Mouse (Mus musculus) CD4-positive, CD25-positive, alpha-beta regulatory T cell, adult 4 months (primary cell): ENCODE measurements at regions not wholly inside any gene's neighbourhood (a gene's known extent, or its start where the extent isn't known, plus 50 kb on each side); places are given as distances from the start of the nearest gene placed in this dataset.

Experiments used
- ATAC-seq: one replicate; pipeline ENCODE4 v1.8.0; 2017

DNA sequence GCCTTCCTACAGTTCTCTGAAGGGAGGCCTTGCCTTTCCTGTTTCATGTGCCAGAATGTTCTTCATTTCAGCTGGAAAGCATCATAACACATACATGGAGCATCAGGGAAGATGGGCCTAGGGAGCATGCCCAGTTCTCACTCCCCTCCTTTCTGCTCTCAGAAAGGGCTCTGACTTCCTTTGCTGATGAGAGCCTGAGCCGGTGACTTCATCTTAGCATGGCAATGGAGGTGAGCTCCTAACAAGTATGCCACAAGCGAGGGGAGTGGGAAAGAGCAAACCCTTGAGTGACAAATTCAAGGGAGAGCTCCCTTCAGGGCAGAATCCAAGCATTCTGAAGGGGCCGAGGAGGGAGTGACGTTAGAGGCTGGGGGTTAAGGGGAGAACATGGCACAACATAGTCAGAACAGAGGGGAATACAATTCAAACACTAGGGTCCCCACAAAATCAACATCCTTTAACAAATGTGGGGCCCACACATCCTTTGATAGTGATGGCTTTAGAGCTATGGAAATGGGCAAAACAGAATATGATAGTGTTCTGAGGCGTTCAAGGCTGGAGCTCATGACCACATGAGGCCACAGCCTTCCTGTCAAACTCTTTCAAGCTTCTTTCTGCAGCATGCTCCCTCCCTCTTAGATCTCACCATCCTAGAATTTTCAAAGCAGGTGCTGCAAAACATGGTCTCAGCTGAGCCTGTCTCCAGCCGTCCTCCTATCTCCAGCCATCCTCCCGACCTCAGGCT lies 437.4 kb upstream of the 3110018I06Rik start:
- ATAC-seq = no peak

DNA sequence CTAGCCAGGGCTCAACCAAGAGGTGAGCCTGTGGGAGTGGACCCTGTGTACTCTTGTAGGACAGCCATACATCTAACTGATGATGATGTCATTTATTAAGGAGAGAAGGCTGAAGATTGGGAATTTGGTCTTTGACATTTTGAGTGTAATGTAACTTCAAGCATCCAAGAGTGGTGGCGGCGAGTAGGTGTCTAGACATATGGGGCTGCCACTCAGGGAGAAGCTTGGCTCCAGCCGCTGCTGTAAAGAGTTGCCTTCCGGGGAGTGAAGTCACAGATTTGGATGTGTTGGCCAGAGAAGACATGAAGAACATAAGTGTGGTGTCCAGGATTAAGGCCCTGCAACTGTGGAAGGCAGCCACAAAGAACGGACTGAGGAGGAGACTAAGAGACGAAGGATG lies 436.3 kb upstream of the 3110018I06Rik start:
- ATAC-seq = no peak

DNA sequence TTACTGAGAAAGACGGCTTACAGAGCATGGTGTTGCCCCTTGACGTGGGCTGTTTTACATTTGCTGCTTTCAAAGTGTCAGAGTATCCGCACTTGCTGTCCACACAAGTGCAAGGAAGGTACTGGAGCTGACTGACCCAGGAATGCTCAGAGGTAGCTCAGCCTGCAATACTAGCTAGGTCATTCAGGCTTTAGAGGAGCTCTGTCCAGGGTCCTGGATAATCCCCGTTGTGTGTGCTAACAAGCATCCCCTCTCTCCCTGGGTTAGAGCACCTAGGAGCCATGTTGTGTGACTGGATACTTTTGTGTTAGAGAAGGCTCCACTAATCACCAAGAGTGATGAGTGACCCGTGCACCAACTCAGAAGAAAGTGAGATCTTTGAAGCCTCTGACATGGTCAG lies 431.9 kb upstream of the 3110018I06Rik start:
- ATAC-seq = no peak

DNA sequence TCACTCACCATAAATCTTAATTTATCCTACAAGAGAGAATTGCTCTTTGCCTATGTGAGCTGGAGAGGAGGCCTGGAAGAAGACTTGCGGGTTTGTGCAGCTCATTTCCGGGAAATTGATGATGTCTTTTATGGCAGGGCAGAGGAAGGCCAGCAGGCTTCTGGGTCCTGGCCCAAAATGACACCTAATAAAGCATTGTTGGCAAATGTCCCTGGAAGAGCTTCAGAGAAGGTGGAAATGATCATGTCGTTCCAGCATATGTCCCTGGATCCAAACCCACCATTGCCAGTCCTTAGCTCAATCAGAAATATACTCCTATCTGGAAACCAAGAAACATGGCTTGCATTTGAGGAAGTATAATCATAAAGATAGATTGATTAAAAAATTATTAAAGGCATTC lies 427.9 kb upstream of the 3110018I06Rik start:
- ATAC-seq = no peak

DNA sequence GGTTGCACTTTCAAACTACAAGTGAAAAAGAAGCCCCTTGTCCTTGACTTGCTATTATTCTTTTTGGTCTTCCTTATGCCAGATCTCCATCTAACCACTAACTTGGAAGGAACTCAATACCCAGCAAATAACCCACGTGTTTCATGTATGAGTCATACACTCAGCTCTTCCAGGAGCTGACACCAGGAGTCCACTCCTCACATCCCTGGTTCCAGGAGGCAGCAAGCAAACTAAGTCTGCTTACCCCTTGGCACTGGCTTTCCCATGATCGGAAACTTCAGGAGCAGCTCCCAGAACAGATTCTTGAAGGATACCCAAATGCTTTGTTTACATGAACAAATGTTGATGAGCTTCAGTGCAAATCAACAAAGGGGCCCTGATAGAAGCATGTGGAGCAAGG lies 421.1 kb upstream of the 3110018I06Rik start:
- no peak for ATAC-seq

DNA sequence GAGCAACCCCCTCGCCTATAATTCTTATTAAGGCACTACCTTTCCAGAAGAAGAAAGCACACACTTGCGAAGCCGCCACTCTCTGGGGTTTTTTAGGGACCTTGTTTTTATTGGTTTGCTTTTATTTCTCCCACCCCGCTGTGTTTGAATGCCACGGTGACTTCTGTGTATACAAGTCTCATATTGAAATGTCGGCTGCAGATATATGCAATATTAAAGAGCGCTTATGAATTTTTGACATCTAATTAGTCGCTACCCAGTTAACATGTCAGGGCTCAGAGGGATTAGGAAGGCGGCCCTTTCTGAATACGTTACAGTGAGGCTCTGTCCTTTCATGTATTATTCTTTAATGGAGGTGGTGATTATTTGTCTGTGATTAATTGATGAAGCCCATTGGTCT lies 405.9 kb upstream of the 3110018I06Rik start:
- ATAC-seq = no peak

DNA sequence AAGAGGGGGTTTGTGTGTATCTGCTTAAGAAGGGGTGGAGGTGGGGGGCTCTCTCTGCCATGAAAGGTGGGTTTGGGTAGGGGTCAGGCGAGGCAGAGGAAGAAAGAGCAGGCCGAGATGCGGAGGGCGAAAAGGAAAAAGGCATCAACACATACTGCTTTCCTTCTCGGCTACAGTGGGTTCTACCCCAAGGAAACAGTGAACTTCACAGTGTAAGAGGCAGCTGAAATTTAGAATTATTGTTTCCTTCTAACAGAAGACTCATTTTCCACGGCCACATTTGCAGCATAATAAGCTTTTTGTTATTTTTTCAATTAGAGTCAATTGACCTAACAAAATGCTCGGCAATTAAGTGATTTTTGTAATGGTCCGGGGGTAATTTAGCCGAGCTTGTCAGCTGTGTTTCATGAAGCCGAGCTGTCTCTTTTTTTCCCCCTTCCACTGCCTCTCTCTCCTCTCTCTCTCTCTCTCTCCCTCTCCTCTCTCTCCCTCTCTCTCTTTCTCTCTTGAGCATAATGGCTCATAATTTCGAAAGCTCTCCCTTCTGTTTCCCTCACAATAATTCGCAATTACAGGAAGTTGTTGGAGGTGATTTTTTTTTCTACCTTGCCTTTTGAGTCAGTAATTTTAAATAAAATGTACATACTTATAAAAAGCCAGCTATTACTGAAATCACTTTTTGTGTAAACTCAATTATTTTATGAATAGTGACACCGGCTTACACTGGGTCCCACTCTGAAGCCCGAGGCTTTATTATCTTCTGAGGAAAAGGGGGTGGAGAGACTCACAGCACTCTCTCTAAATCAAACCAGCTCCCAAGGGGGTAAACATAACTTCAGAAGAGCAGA lies 403.1 kb upstream of the 3110018I06Rik start:
- no peak for ATAC-seq

DNA sequence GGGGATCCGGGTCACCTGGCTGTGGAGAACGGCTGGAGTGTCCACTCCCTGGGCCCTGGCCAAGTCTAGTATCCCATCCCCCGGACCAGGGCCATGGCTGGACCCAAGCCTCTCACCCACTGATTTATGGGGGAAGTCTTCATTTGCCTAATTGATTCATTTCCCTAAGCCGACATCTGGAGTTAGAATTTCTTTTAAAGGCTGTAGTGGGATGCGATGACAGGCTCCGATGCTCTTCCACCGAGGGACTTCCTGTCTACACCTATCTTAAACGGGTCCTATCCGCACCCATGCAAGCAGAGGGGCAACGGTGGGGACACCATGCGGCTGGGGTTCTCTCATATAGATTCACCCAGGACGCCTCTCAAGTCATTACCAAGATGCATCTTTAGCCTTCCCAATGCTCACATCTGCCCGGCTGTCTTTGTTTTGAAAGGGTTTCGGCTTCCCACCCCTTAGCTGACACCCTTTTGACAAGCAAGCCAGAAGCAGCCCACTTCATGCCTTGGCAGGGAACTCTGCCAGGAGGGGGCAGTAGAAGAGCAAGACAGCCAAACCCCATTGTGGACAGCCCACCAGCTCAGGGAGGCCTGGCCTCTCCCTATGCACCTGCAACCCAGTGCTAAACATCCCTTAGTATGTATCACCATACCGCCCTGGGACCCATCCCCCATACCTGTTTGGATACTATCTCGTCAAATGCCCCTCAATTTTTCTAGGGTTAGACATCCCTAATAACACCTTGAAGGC lies 402.4 kb upstream of the 3110018I06Rik start:
- peak; percentile 94 for ATAC-seq

DNA sequence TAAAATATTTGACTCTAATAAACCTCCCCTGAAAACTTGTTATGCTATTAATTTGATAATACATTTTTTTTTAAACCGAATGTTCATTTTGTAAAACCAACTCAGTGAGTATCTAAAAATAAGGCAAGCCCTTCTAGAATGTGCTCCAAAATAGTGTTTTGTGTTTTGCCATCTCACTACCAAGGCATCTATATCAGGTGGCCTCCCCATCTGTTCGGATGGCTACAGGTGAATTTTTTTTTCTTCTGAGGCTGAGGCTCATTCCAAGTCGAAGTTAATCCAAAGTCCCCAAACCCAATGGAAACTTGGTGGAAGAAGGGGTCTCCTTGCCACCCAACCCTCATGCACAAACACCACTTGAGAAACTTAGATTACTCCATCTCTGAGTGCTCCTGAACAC lies 396.3 kb upstream of the 3110018I06Rik start:
- no peak for ATAC-seq

DNA sequence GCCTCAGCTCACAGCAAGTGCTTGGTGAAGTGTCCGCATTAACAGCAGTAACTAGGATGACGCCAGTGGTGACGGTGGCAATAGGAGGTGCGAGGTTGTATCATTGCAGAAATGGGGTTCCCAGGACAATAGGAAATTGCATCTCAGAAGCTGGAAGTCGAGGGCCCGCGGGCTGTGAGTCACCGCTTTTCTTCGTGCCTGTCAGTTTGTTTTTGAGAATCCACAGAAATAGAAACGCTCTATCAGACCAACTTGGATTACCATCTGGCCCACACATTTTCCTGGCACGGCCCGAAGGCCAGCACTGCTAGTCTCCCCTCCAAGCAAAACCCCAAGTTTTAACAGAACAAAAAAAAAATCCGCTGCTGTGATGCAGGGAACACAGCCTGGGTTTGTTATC lies 395.1 kb upstream of the 3110018I06Rik start:
- ATAC-seq = no peak

DNA sequence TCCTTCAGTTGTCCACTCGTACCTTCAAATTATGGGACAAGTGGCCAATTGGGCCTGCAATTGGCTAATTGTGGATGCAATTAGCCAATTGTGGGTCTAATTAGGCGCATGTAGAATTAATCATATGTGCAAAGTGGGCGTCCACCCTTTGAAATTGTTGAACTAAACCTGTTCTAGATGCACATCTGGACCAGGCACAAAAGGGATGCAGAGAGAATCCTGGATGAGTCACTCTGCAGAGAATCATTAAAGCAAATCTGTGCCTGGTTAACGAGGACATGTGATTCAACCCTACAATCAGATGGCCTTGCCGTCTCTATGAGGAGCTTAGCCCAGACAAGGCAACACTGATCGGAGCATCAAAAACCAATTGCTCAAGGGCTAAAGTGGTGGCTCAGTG lies 393.0 kb upstream of the 3110018I06Rik start:
- no peak for ATAC-seq

DNA sequence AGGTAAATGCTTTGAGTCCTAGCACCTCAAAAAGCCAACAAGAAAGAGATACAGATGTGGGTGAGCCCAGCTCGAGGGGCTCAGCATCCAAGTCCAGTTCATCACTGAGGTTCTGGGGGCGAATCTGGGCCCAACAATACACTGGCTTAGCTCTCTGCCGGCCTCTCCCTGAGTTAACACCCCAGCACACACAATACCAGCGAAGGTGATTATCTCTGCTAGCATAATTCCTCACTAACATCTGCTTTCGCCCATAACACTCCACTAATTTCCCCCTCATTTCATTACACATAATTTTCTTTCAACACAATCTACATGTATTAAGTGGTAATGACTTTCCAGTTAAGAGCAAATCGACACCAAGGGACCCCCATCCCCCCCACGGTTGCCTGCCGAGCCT lies 383.9 kb upstream of the 3110018I06Rik start:
- no peak for ATAC-seq

DNA sequence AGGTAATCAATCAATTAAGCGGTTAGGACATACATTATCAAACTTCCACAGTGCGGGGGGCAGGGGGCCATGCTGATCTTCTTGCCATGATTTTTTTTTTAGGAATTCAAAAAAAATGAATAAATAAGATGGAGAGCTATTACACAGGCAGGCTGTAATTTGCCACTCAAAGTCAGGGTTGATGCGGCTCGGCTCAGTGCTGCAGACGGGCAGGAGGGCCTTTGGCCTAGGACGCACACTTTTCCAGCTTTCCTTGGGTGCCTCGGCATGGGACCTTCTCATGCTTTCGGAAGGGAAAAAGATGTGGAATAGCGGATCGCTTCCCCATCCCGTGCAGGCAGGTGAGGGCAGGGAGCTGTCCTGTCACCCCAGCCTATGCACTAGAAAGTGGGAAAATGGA lies 383.4 kb upstream of the 3110018I06Rik start:
- ATAC-seq = no peak

DNA sequence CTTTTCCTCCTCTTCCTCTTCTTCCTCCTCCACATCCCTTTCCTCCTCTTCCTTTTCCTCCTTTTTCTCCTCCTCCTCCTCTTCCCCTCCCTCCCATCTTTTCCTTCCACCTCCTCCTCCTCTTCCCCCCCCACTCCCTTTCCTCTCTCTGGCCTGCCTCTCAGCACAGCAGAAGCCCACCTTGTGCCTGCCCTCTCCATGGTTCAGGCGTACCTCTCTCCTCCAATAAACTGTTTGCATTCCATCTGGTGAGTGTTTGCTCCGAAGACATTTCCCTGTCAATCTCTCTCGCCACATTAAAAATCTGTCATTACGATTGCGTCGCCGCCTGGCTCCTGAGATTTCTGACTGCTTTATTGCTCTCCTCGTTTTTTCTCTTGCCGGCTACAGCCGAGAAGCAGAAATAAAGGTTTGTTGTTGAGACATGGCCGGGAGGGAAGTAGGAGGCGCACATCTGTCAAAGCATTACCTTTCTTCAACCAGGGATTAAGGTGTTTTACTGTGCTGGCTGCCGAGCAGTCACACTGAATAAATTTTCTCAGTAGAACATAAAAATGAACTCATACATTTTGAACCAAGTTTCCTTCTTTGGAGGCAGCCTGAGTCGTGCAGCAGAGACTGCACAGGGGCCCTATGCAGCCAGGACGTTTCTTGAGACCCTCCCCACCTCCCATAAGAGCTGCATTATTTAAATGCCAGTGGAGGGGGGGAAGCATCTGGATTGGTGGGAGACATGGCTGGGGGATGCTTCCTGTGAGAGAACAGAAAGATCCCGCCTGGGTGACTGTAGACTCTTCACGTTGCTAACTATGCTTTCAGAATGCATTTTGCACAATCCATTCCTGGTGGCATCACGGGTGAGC lies 376.3 kb upstream of the 3110018I06Rik start:
- no peak for ATAC-seq

DNA sequence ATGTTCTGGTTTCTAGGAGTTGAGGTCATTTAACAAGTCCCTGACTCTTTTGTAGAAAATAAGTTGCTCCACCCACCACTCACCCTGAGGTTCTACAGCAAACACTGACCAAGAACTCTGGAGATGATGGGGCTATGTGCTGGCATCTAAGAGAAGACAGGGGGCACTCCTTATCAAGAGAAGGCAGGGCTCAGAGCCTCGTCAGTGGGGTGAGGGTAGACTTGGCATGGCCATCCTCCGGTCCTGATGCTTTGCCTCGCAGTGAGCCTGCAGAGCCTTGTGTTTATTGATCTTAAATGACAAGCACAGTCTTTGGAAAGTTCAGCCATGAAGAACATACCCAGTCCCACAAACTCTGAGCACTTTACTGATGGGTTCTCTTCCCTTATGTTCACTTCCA lies 370.1 kb upstream of the 3110018I06Rik start:
- ATAC-seq = peak; percentile 80

DNA sequence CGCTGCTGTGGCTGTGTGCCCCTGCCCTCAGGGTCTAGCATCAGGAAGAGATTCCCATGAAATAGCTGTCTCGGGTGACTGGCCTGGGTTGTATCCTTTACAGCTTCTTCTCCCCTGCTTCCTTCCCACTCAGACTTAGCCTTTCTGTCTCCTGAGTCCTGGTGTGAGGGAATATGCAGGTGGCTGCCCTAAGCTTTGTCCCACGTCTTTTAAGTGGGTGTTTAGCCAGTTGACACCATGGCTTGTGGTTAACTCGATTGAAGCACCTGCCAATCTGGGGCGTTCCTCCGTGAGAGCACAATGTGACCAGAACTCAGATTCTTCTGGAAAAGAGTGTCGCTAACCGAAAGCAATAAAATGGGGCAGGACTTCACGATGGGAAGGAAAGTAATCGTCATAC lies 369.4 kb upstream of the 3110018I06Rik start:
- peak; percentile 35 for ATAC-seq

DNA sequence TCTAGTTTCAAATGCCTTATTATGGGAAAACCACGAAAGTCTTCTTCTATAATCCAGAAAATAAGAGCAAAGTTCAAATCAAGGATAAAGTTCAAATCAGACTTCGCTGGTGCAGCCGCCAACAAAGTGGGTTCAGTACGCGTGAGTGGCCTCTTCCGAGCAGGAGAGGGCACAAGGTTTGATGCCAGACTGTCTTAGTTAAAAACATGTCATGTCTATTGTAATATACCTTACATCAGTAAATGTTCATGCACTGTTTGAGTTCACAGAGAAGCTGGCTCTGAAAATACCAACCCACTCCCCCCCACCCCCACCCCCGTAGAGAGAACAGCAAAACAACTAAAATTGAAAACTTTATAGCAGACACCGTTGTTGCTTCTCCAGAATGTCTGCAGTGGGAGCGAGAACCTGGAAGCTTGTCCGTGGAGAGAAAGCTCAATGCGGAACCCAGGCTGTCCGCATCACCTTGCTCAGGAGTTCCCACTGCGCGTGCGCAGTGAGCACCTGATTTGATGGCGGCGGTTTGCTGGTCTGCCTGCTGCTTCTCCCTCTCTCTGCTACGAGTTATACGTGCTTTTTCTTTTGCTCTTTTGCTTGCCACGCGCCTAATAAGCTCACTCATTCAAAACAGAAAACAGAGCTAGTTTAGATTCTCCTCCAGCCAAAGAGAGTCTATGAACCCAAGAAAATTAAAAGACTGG lies 367.8 kb upstream of the 3110018I06Rik start:
- no peak for ATAC-seq

DNA sequence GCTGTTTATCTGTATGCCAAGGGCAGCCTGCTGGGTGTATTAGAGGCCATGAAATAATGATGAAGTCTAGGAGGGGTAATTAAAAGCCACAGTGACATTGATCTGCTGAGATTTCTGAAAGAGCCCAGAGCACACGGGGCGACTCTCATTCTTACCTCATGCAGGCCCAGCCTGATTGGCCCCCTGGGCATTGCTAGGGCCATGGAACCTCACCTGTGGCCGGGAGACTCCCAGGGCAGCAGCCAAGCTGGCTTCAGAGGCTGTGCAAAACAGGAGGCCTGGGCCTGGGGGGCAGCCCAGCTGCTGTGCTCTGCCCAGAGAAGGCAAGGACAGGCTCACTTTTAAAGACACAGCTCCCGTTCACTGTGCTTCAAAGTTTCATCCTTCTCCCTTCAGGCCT lies 366.4 kb upstream of the 3110018I06Rik start:
- no peak for ATAC-seq

DNA sequence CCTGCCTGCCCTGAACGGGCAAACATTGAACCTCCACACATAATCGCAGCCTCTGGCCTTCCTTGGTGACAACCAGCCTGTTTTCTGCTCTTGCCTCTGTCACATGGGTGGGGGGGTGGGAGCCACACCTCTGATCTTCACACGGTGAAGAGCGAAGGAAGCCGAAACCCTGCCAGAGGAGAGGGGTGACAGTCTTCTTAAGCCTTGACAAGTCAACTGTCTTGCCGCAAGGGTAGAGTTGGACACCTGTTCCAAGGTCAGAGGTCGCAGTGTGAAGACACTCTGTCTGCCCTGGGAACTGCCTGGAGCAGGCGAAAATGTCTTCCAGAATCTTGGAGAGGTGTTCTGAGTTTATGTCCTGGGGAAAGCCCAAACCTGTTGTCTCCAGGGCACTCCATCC lies 364.8 kb upstream of the 3110018I06Rik start:
- peak; percentile 51 for ATAC-seq

DNA sequence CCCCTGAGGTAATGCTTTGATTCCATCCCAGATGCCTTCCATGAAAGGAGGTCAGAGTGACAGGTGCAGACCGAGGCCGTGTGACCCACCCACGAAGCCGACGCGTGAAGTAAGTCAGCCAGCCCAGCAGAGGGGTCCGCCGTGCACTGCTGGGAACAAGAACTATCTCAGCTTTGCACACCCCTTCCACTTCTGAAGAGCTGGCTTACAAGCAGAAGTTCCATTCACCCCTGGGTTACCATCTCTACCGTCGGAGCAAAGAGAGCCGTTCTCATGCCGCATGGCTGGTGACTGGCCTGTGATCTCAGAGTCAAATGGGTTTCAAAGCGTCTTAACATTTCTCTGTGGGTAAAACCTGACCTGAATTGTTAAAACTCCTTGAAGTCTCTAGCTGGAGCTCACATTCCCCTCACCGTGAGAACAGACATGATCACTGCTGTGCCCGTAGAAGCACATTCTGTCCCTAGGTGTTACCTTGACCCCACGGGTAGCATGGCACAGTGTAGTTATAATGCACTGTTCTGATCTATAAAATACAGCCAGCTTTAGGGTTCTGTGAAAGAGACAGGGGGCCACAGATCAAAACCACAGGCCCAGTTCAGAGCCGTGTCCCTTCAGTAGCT lies 364.1 kb upstream of the 3110018I06Rik start:
- ATAC-seq = peak; percentile 3

DNA sequence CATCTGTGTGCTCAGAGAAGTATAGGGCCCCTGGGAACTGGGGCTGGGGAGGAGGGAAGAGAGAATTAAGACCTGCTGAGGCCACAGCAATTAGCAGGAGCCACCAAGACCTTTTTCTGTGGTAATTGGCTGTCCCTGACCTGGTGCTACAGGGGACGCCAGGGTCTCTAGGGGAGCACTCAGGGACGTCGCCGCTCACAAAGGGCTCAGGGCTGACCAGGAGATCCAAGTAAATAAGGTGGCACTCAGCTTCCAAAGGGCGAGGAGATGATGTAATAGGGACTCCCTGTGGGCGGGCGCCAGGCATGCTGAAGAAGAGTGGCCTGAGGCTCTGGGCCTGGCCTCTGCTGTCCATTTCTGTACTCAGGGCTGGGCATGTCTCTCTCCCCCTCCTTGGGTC lies 363.2 kb upstream of the 3110018I06Rik start:
- no peak for ATAC-seq
